Mouse (Mus musculus): ENCODE data around the gene Camk1d. TPM values are rescaled to one million over a fixed set of nuclear protein-coding genes. Genes with fewer than 3 reads are reported as not detected.

Gene Camk1d
- total RNA-seq, 1 experiment = 12.5 TPM

DNA sequence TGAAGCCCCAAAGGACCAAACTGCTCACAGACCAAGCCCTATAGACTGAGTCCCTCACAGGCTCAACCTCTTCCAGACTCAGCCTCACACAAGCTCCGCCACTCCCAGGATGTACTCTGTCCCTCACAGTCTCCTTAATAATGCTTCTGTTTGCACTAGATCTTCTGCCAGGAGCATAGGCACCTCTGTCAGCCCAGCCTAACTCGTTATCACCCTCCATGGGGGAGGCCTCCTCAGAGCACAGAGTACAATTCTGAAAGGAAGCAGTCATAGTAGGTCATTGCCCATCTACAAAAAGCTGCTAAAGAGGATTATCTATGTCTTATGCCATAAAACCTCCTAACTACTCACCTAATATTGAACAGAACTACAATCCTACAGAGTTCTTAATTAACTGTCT lies 276.6 kb downstream of the Camk1d start:
- in situ Hi-C loops (cut with MboI; ENCODE audit: low sequenced_read_pairs in 2 of 2, unreplicated experiment in 2 of 2) = no loop called here
- TF ChIP-seq MAFK (IDR thresholded peaks at IDR 0.05; ENCODE audit: insufficient read depth, low read depth, low read length) = no peak
- DNase-seq (ENCODE audit: low read depth, low spot score) = no peak
- Histone ChIP-seq H3K9me3 (ENCODE audit: control insufficient read depth, insufficient read depth, low read depth, low read length) (no peaks in the 10 kb centered on the region), H3K27ac (ENCODE audit: insufficient read depth, low read depth, low read length, poor library complexity, severe bottlenecking) (no peak overlapping the region), H3K36me3 (ENCODE audit: control insufficient read depth, insufficient read depth, low read length, poor library complexity, severe bottlenecking) (no peaks in the 10 kb centered on the region), H3K9ac (ENCODE audit: insufficient read depth, low read depth, low read length, poor library complexity, severe bottlenecking) (no peak overlapping the region), H3K4me1 (ENCODE audit: control insufficient read depth in 2 of 2, insufficient read depth in 2 of 2, low read length in 2 of 2, poor library complexity in 1 of 2) (no peaks in the 10 kb centered on the region), H3K4me3 (ENCODE audit: insufficient read depth in 1 of 2, low read depth in 1 of 2, low read length in 2 of 2, poor library complexity in 1 of 2, severe bottlenecking in 1 of 2) (no peak overlapping the region)

DNA sequence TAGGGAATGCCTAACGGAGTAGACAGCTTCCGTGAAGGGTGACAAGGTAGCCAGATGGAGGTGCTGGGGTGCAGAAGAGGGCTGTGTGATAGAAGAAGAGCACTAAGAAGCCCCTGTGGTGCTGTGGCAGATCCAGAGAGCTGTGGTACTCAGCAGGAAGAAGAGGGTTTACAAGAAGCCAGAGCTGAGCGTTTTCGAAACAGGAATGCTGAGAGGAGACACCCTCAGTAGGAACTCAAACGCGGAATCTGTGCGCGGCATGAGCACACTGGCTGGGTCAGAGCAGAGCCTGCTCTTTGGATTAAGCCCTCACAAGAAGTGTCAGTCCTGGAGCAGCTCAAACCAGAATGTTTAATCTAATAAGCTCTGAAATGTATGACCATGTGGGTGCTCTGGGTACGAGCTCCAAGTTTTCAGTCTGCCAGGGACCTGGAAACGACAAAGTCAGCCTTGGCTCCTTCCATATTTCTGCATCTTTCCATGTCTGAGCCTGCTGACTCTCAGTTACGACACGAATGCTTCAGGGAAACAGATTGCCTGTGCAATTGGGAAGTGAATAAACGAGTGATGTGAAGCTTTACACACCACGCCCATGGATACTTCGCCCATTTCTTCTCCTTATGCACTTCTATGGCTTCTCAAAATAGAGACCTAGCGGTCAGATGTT lies 278.6 kb downstream of the Camk1d start:
- Histone ChIP-seq H3K27ac (ENCODE audit: insufficient read depth, low read depth, low read length, poor library complexity, severe bottlenecking) (no peak overlapping the region), H3K36me3 (ENCODE audit: control insufficient read depth, insufficient read depth, low read length, poor library complexity, severe bottlenecking) (no peaks in the 10 kb centered on the region), H3K4me3 (ENCODE audit: insufficient read depth in 1 of 2, low read depth in 1 of 2, low read length in 2 of 2, poor library complexity in 1 of 2, severe bottlenecking in 1 of 2) (no peak overlapping the region), H3K9ac (ENCODE audit: insufficient read depth, low read depth, low read length, poor library complexity, severe bottlenecking) (no peak overlapping the region; the same call in 1 of the 2 replicates), H3K4me1 (ENCODE audit: control insufficient read depth in 2 of 2, insufficient read depth in 2 of 2, low read length in 2 of 2, poor library complexity in 1 of 2) (no peaks in the 10 kb centered on the region), H3K9me3 (ENCODE audit: control insufficient read depth, insufficient read depth, low read depth, low read length) (no peaks in the 10 kb centered on the region)
- no peak for TF ChIP-seq ZC3H11A (IDR thresholded peaks at IDR 0.05; ENCODE audit: borderline replicate concordance, low read depth, low read length)
- TF ChIP-seq MAFK (IDR thresholded peaks at IDR 0.05; ENCODE audit: insufficient read depth, low read depth, low read length) = no peak
- no peak for TF ChIP-seq ZNF384 (IDR thresholded peaks at IDR 0.05; ENCODE audit: low read depth, low read length)
- TF ChIP-seq CHD2 (IDR thresholded peaks at IDR 0.05; ENCODE audit: low read depth, low read length) = no peak
- TF ChIP-seq HCFC1 (IDR thresholded peaks at IDR 0.05; ENCODE audit: borderline replicate concordance, insufficient read depth, low read length) = no peak
- in situ Hi-C loops (cut with MboI; ENCODE audit: low sequenced_read_pairs in 2 of 2, unreplicated experiment in 2 of 2) = no loop called here
- DNase-seq (ENCODE audit: low read depth, low spot score) = no peak

DNA sequence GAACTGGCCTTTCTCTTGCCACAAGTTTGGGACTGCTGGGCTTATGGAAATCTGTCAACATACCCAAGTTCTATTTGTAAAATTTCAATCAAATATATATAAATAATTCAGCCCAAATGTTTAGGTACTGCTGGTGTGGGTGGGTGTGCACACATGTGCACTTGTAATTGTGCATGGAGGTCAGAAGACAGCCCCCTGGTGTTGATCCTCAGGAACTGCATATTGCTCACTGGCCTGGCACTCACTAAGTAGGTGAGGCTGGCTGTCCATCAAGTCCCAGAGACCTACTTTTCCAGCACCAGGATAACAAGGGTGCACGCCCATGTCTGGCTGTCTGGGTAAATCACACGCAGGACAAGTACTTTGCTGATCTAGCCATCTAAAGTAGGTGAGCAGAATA lies 283.0 kb downstream of the Camk1d start:
- Histone ChIP-seq H3K36me3 (ENCODE audit: control insufficient read depth, insufficient read depth, low read length, poor library complexity, severe bottlenecking) (no peaks in the 10 kb centered on the region), H3K9ac (ENCODE audit: insufficient read depth, low read depth, low read length, poor library complexity, severe bottlenecking) (no peak overlapping the region), H3K4me1 (ENCODE audit: control insufficient read depth in 2 of 2, insufficient read depth in 2 of 2, low read length in 2 of 2, poor library complexity in 1 of 2) (no peaks in the 10 kb centered on the region), H3K27ac (ENCODE audit: insufficient read depth, low read depth, low read length, poor library complexity, severe bottlenecking) (no peak overlapping the region), H3K4me3 (ENCODE audit: insufficient read depth in 1 of 2, low read depth in 1 of 2, low read length in 2 of 2, poor library complexity in 1 of 2, severe bottlenecking in 1 of 2) (no peak overlapping the region), H3K9me3 (ENCODE audit: control insufficient read depth, insufficient read depth, low read depth, low read length) (no peaks in the 10 kb centered on the region)
- TF ChIP-seq CHD2 (IDR thresholded peaks at IDR 0.05; ENCODE audit: low read depth, low read length) (no peak), ZC3H11A (IDR thresholded peaks at IDR 0.05; ENCODE audit: borderline replicate concordance, low read depth, low read length) (peak; percentile 25; the same call in 1 of the 2 replicates)
- DNase-seq (ENCODE audit: low read depth, low spot score) = peak; percentile 49
- in situ Hi-C loops (cut with MboI; ENCODE audit: low sequenced_read_pairs in 2 of 2, unreplicated experiment in 2 of 2) = no loop called here

DNA sequence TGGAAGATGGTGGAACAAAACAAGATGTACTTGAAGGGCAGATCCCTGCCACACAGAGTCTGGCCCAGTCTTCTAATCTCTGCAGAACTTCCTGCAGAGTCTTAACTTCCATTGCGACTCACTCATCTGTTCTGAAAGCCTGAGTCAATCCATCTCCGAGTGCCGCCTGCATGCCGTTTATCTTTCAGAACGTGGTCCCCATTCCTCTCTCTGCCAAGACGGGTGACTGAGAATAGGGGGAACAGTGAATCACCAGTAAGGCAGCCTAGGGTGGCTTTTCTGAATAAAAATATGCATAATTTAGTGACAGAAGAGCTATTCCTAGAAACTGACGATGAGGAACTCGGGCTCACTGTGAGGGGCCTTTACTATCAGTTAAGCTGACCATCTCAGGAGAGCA lies 284.4 kb downstream of the Camk1d start:
- DNase-seq (ENCODE audit: low read depth, low spot score) = no peak
- H3K9ac ChIP-seq (ENCODE audit: insufficient read depth, low read depth, low read length, poor library complexity, severe bottlenecking) = no peak overlapping the region
- in situ Hi-C loops (cut with MboI; ENCODE audit: low sequenced_read_pairs in 2 of 2, unreplicated experiment in 2 of 2) = no loop called here

DNA sequence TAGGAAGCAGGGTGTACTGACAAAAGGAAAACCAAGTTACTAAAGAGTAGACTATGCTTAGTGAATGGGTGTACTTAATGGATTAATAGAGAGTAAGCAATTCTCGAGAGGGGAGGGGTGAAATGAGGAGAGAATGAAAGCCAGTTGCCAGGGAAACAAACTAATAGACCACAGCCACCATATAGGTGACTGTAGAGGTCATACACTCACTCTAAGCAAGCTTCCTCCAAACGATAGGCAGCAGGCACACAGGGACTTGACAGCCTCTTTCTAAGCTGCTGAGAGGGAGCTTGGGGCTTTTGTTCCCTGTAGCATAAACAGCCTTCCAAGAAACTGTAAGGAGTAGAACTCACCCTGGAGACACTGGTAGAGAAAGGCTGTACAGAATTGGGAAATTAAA lies 288.2 kb downstream of the Camk1d start:
- no peak overlapping the region for H3K4me3 ChIP-seq (ENCODE audit: insufficient read depth in 1 of 2, low read depth in 1 of 2, low read length in 2 of 2, poor library complexity in 1 of 2, severe bottlenecking in 1 of 2)
- H3K36me3 ChIP-seq (ENCODE audit: control insufficient read depth, insufficient read depth, low read length, poor library complexity, severe bottlenecking) = no peaks in the 10 kb centered on the region
- in situ Hi-C loops (cut with MboI; ENCODE audit: low sequenced_read_pairs in 2 of 2, unreplicated experiment in 2 of 2) = no loop called here
- no peak overlapping the region for H3K9ac ChIP-seq (ENCODE audit: insufficient read depth, low read depth, low read length, poor library complexity, severe bottlenecking)
- DNase-seq (ENCODE audit: low read depth, low spot score) = no peak
- TF ChIP-seq HCFC1 (IDR thresholded peaks at IDR 0.05; ENCODE audit: borderline replicate concordance, insufficient read depth, low read length) = no peak
- TF ChIP-seq ZNF384 (IDR thresholded peaks at IDR 0.05; ENCODE audit: low read depth, low read length) = no peak
- no peak for TF ChIP-seq ZC3H11A (IDR thresholded peaks at IDR 0.05; ENCODE audit: borderline replicate concordance, low read depth, low read length)
- TF ChIP-seq CHD2 (IDR thresholded peaks at IDR 0.05; ENCODE audit: low read depth, low read length) = no peak
- no peak for TF ChIP-seq MAFK (IDR thresholded peaks at IDR 0.05; ENCODE audit: insufficient read depth, low read depth, low read length)
- H3K9me3 ChIP-seq (ENCODE audit: control insufficient read depth, insufficient read depth, low read depth, low read length) = no peaks in the 10 kb centered on the region
- no peak overlapping the region for H3K27ac ChIP-seq (ENCODE audit: insufficient read depth, low read depth, low read length, poor library complexity, severe bottlenecking)
- H3K4me1 ChIP-seq (ENCODE audit: control insufficient read depth in 2 of 2, insufficient read depth in 2 of 2, low read length in 2 of 2, poor library complexity in 1 of 2) = no peaks in the 10 kb centered on the region

More for the DNA sequence above, 284.4 kb downstream of the Camk1d start:
- Histone ChIP-seq H3K36me3 (ENCODE audit: control insufficient read depth, insufficient read depth, low read length, poor library complexity, severe bottlenecking) (no peaks in the 10 kb centered on the region), H3K9me3 (ENCODE audit: control insufficient read depth, insufficient read depth, low read depth, low read length) (no peaks in the 10 kb centered on the region), H3K4me3 (ENCODE audit: insufficient read depth in 1 of 2, low read depth in 1 of 2, low read length in 2 of 2, poor library complexity in 1 of 2, severe bottlenecking in 1 of 2) (no peak overlapping the region), H3K4me1 (ENCODE audit: control insufficient read depth in 2 of 2, insufficient read depth in 2 of 2, low read length in 2 of 2, poor library complexity in 1 of 2) (no peaks in the 10 kb centered on the region), H3K27ac (ENCODE audit: insufficient read depth, low read depth, low read length, poor library complexity, severe bottlenecking) (no peak overlapping the region)
- TF ChIP-seq ZC3H11A (IDR thresholded peaks at IDR 0.05; ENCODE audit: borderline replicate concordance, low read depth, low read length) = no peak
- no peak for TF ChIP-seq MAFK (IDR thresholded peaks at IDR 0.05; ENCODE audit: insufficient read depth, low read depth, low read length)
- TF ChIP-seq CHD2 (IDR thresholded peaks at IDR 0.05; ENCODE audit: low read depth, low read length) = no peak
- no peak for TF ChIP-seq HCFC1 (IDR thresholded peaks at IDR 0.05; ENCODE audit: borderline replicate concordance, insufficient read depth, low read length)
- TF ChIP-seq ZNF384 (IDR thresholded peaks at IDR 0.05; ENCODE audit: low read depth, low read length) = no peak
